Mouse (Mus musculus) embryo, embryonic 9.5 days (tissue): ENCODE results near the gene Camta2.
A peak's percentile ranks its signal among the peaks of the same experiment; 100 is the strongest.

Experiments used
- DNase-seq: peaks from one replicate; pipeline ENCODE4 v3.0.0-alpha.2; 2017; ENCODE audit errors: extremely low spot score

Camta2 gene

GRCm38 (mm10) chr11:70687601-70688199 is at the start of gene Camta2:
TSS of gene Camta2 (minus strand) at chr11:70688105.
- DNase-seq, result peak; percentile 94

- DNase-seq, result no peak
Measured at GRCm38 (mm10) chr11:70733256-70733655, 45.4 kb upstream of the Camta2 start.

- no peak for DNase-seq
Measured at GRCm38 (mm10) chr11:70731178-70731577, 43.3 kb upstream of the Camta2 start.

GRCm38 (mm10) chr11:70730427-70731038 is 42.6 kb upstream of the Camta2 start:
- no peak for DNase-seq

GRCm38 (mm10) chr11:70727385-70727784 is 39.5 kb upstream of the Camta2 start:
- DNase-seq, result no peak

GRCm38 (mm10) chr11:70726585-70726984 is 38.7 kb upstream of the Camta2 start:
- DNase-seq, result no peak

GRCm38 (mm10) chr11:70724706-70725105 is 36.8 kb upstream of the Camta2 start:
- DNase-seq, result no peak

GRCm38 (mm10) chr11:70721072-70721471 is 33.2 kb upstream of the Camta2 start:
- DNase-seq, result no peak

GRCm38 (mm10) chr11:70720567-70720966 is 32.7 kb upstream of the Camta2 start:
- no peak for DNase-seq

- no peak for DNase-seq
Measured at GRCm38 (mm10) chr11:70718481-70718880, 30.6 kb upstream of the Camta2 start.

- no peak for DNase-seq
Measured at GRCm38 (mm10) chr11:70715832-70716231, 27.9 kb upstream of the Camta2 start.

GRCm38 (mm10) chr11:70713222-70713621 is 25.3 kb upstream of the Camta2 start:
- DNase-seq, result no peak

- DNase-seq, result no peak
Measured at GRCm38 (mm10) chr11:70711026-70711425, 23.1 kb upstream of the Camta2 start.

- DNase-seq, result no peak
Measured at GRCm38 (mm10) chr11:70706127-70706526, 18.2 kb upstream of the Camta2 start.

- no peak for DNase-seq
Measured at GRCm38 (mm10) chr11:70702781-70703180, 14.9 kb upstream of the Camta2 start.

GRCm38 (mm10) chr11:70701984-70702733 is 14.3 kb upstream of the Camta2 start:
- DNase-seq, result no peak

- no peak for DNase-seq
Measured at GRCm38 (mm10) chr11:70701221-70701955, 13.5 kb upstream of the Camta2 start.

GRCm38 (mm10) chr11:70700613-70701012 is 12.7 kb upstream of the Camta2 start:
- peak; percentile 74 for DNase-seq

- peak; percentile 95 for DNase-seq
Measured at GRCm38 (mm10) chr11:70699722-70700556, 12.0 kb upstream of the Camta2 start, which contains the start of the genes Inca1 and Kif1c. TSS of gene Inca1 (minus strand) at chr11:70700155. TSS of gene Kif1c (plus strand) at chr11:70700548.

- no peak for DNase-seq
Measured at GRCm38 (mm10) chr11:70699051-70699450, 11.1 kb upstream of the Camta2 start.

- DNase-seq, result no peak
Measured at GRCm38 (mm10) chr11:70697376-70697775, 9.5 kb upstream of the Camta2 start.
